Mouse (Mus musculus) CD4-positive, CD25-positive, alpha-beta regulatory T cell, adult 9 weeks (primary cell): ENCODE measurements around the gene Rgs11. TPM values are rescaled to one million over a fixed set of nuclear protein-coding genes. Genes with fewer than 3 reads are reported as not detected.

Experiments
- polyA plus RNA-seq: library from polyadenylated mRNA; unstranded; fragments of 100-300 nt; shearing (Covaris generic); gene quantifications from one replicate; pipeline ENCODE4 v1.2.1, GENCODE M21; 2017

Gene Rgs11
- 17.6 TPM for polyA plus RNA-seq

DNA sequence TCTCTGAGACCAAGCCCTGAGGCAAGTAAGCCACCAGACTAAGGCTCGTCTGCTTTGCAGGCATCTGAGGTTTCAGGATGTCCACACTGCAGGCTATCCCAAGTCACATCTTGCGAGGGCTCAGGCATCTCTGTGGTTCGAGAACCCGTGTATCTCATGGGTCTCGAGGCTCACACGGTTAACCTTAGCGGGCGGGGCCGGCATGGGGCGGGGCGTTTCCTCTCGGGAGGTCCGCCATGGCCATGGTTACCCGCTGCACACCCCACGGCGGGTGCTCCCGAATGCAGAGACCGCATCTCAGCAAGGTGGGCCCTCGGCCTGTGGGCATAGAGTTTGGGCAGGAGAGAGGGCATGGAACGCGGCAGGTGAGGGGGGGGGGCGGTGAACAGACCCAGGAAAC lies at the start of gene Rgs11:
Rgs11 (plus strand) TSS at position 215 of the 400 bp plus-strand sequence.

DNA sequence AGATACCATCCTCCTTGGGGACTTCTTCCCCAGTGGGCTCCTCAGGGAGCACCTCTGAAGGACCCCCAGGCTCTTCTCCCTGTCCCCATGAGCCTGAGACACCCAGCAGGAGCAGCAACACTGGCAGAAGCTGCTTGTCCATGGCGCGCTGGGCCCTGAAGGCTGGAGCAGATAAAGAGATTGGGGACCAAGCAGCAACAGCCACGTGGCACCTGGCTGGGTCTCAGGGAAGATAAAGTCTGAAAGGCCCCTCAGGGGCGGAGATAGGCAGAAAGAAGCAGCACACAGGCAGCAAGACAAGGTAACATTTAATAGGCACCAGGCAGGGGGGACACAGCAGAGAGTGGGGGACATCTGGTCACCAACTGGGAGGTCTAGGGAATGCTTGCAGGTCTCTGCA lies 3.9 kb upstream of the Rgs11 start, which contains the start of gene Pdia2:
Pdia2 (minus strand) TSS at position 196 of the 400 bp plus-strand sequence.

DNA sequence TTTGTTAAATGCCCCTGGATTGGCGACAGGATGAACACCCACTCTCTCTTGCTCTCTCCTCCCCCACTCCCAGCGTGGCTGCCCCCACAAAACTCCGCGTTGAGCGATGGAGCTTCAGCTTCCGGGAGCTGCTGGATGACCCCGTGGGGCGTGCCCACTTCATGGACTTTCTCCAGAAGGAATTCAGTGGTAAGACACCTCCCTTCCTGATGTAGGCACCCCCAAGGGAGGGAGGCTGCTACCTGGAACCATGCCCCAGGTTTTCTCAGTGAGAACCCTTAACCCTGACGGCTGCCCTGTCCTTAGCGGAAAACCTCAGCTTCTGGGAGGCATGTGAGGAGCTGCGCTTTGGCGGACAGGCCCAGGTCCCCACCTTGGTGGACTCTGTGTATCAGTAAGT lies 4.9 kb downstream of the Rgs11 start, which contains the start of gene Arhgdig:
Arhgdig (minus strand) TSS at position 101 of the 400 bp plus-strand sequence.

DNA sequence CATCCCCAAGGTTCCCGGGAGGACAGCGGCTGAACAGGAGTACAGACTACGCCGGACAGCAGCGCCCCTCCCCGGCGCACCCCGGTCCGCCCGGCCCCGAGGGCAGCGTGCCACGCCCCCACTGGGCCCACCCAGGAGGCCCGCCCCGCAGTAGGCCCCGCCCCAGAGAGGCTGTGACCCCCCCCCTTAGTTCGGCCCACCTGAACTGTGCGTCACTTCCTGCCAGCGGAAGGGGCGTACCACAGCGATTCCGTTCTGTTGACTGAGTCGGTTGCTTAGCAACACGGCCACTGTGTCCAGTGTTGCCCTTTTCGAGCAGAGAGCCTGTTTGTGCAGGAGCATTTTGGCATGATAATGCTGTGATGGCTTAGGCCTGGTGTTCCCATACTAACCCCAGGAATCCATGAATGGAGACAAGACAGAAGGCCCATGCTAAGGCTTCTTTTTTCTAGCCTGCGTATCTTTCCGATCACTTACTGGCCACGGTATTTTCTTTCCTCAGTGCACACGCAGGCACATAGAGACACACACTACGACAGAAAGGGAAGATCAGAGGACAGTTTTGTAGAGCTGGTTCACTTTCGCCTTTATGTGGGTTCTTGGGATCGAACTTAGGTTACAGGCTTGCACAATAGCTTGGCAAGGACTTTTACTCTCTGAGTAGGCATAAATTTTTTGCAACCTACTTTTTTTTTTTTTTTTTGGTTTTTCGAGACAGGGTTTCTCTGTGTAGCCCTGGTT lies 41.5 kb downstream of the Rgs11 start, which contains the start of gene Fam234a:
Fam234a (minus strand) TSS at position 142 of the 741 bp plus-strand sequence.

DNA sequence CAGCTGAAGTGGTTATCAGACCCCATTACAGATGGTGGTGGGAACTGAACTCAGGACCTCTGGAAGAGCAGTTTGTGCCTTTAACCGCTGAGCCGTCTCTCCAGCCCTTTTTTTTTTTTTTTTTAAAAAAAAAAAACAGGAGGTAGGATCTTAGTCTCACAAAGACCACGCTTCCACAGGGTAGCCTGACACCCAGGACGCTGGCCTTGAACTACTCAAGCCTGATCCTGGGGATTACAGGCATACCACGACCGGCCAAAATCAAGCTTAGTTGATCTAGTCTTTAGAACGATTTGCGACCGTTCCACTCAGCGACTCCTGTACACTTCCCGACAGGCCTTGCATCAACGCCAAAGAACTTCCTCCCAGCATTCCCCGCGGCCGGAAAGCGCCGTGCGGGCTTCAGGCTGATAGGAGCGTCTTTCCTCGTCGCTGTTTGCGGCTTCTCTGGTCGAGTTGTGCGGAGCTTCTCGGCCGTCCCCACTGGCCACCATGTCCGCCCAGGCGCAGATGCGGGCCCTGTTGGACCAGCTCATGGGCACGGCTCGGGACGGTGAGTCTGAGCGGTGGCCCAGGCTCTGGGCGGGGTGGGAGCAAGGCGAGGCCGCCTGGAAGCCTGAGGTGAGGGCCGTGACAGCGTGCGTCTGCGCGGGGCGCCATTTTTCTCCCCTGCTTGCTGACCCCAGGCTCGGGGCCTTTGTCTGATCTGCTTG lies 49.9 kb downstream of the Rgs11 start, which contains the start of gene Luc7l:
Luc7l (plus strand) TSS at position 358 of the 713 bp plus-strand sequence.

Other genes starting within 250 kb of the Rgs11 start
- gene Capn15, start 217.2 kb upstream of the Rgs11 start, polyA plus RNA-seq: 14.6 TPM
- gene Rab11fip3, start 133.4 kb upstream of the Rgs11 start, polyA plus RNA-seq: 1.5 TPM
- 35.3 TPM for gene Decr2, start 112.6 kb upstream of the Rgs11 start, polyA plus RNA-seq
- gene Nme4, start 107.3 kb upstream of the Rgs11 start, polyA plus RNA-seq: 2.0 TPM
- gene Tmem8, start 89.7 kb upstream of the Rgs11 start, polyA plus RNA-seq: 4.8 TPM
- 93.0 TPM for gene Mrpl28, start 79.5 kb upstream of the Rgs11 start, polyA plus RNA-seq
- gene Axin1, start 64.3 kb upstream of the Rgs11 start, polyA plus RNA-seq: 8.9 TPM
- gene Pdia2, start 3.9 kb upstream of the Rgs11 start, polyA plus RNA-seq: not detected
- gene Arhgdig, start 4.8 kb downstream of the Rgs11 start, polyA plus RNA-seq: not detected
- 29.9 TPM for gene Fam234a, start 41.3 kb downstream of the Rgs11 start, polyA plus RNA-seq
- 92.1 TPM for gene Luc7l, start 49.9 kb downstream of the Rgs11 start, polyA plus RNA-seq
- gene Neurl1b, start 211.9 kb downstream of the Rgs11 start, polyA plus RNA-seq: 0.04 TPM